Mouse (Mus musculus): ENCODE measurements around the gene Sec1. TPM values are rescaled to one million over a fixed set of nuclear protein-coding genes. Genes with fewer than 3 reads are reported as not detected.

The Sec1 gene
- total RNA-seq, 2 experiments from 2014 or later: 1.2 to 1.7 TPM

Other genes with a start within 250 kb of the Sec1 start
- 100 to 1,000 TPM; 218 to 238 TPM for gene Ftl1, start 234.5 kb downstream of the Sec1 start, total RNA-seq (2021)
- gene Bax, start 227.5 kb downstream of the Sec1 start, total RNA-seq (2021): 10 to 100 TPM; 55.2 to 59.3 TPM
- under 1 TPM in 1 of 2 experiments, not detected in 1; 0.21 TPM for gene Tulp2, start 212.5 kb downstream of the Sec1 start, total RNA-seq (2021)
- 1 to 10 TPM; 2.5 to 3.8 TPM for gene Gm45808, start 207.6 kb downstream of the Sec1 start, total RNA-seq (2021)
- gene Dhdh, start 205.6 kb downstream of the Sec1 start, total RNA-seq (2021): 1 to 10 TPM; 3.9 to 4.7 TPM
- gene Nucb1, start 184.0 kb downstream of the Sec1 start, total RNA-seq (2021): 100 to 1,000 TPM; 111 to 112 TPM
- 10 to 100 TPM; 23.1 to 25.9 TPM for gene Ppp1r15a, start 168.1 kb downstream of the Sec1 start, total RNA-seq (2021)
- gene Plekha4, start 168.1 kb downstream of the Sec1 start, total RNA-seq (2021): 1 to 10 TPM; 6.1 to 8.2 TPM
- under 1 TPM; 0.37 to 0.56 TPM for gene Hsd17b14, start 139.5 kb downstream of the Sec1 start, total RNA-seq (2021)
- gene Bcat2, start 124.2 kb downstream of the Sec1 start, total RNA-seq (2021): 10 to 100 TPM; 25.3 to 26.9 TPM
- not detected for gene Fgf21, start 78.9 kb downstream of the Sec1 start, total RNA-seq (2021)
- gene Fut1, start 77.1 kb downstream of the Sec1 start, total RNA-seq (2021): not detected
- gene Izumo1, start 72.6 kb downstream of the Sec1 start, total RNA-seq (2021): under 1 TPM in 1 of 2 experiments, not detected in 1; 0.21 TPM
- 1 to 10 TPM; 6.4 to 7.9 TPM for gene Rasip1, start 66.9 kb downstream of the Sec1 start, total RNA-seq (2021)
- 1 to 10 TPM; 2.0 to 2.6 TPM for gene Mamstr, start 54.4 kb downstream of the Sec1 start, total RNA-seq (2021)
- gene Fut2, start 28.0 kb downstream of the Sec1 start, total RNA-seq (2021): under 1 TPM; 0.12 to 0.26 TPM
- 10 to 100 TPM; 11.1 to 13.3 TPM for gene Ntn5, start 10.4 kb downstream of the Sec1 start, total RNA-seq (2021)
- 100 to 1,000 TPM; 215 to 220 TPM for gene Car11, start 5.4 kb upstream of the Sec1 start, total RNA-seq (2021)
- gene Dbp, start 10.7 kb upstream of the Sec1 start, total RNA-seq (2021): 10 to 100 TPM; 63.1 to 84.6 TPM
- gene Rpl18, start 21.1 kb upstream of the Sec1 start, total RNA-seq (2021): 100 to 1,000 TPM; 331 to 369 TPM
- gene Sphk2, start 23.6 kb upstream of the Sec1 start, total RNA-seq (2021): 10 to 100 TPM; 32.3 to 33.0 TPM
- gene Fam83e, start 26.8 kb upstream of the Sec1 start, total RNA-seq (2021): under 1 TPM in 1 of 2 experiments, not detected in 1; 0.21 TPM
- not detected for gene Spaca4, start 31.4 kb upstream of the Sec1 start, total RNA-seq (2021)
- gene Lmtk3, start 89.3 kb upstream of the Sec1 start, total RNA-seq (2021): 100 to 1,000 TPM; 229 to 237 TPM
- 10 to 100 TPM; 11.3 to 13.7 TPM for gene Sult2b1, start 90.3 kb upstream of the Sec1 start, total RNA-seq (2021)
- gene Cyth2, start 120.2 kb upstream of the Sec1 start, total RNA-seq (2021): 100 to 1,000 TPM; 191 to 210 TPM
- 1 to 10 TPM; 2.2 to 2.6 TPM for gene Kcnj14, start 130.4 kb upstream of the Sec1 start, total RNA-seq (2021)
- gene Grwd1, start 136.5 kb upstream of the Sec1 start, total RNA-seq (2021): 10 to 100 TPM; 20.1 to 23.2 TPM
- 10 to 100 TPM; 69.0 to 76.2 TPM for gene Kdelr1, start 178.4 kb upstream of the Sec1 start, total RNA-seq (2021)
- gene Grin2d, start 184.0 kb upstream of the Sec1 start, total RNA-seq (2021): 10 to 100 TPM; 10.7 to 10.9 TPM
- gene Syngr4, start 202.3 kb upstream of the Sec1 start, total RNA-seq (2021): not detected
- gene Tmem143, start 202.5 kb upstream of the Sec1 start, total RNA-seq (2021): 10 to 100 TPM; 20.9 to 22.0 TPM
- gene Emp3, start 227.0 kb upstream of the Sec1 start, total RNA-seq (2021): 1 to 10 TPM; 5.5 to 8.4 TPM
- 1 to 10 TPM; 2.6 to 2.7 TPM for gene Ccdc114, start 229.7 kb upstream of the Sec1 start, total RNA-seq (2021)